Mouse (Mus musculus): ENCODE data around the gene Bicra. TPM values are rescaled to one million over a fixed set of nuclear protein-coding genes. Genes with fewer than 3 reads are reported as not detected.

Bicra gene
- polyA plus RNA-seq, 1 experiment: 30.6 TPM

GRCm38 (mm10) chr7:15952416-15952815 lies 95.3 kb downstream of the Bicra start:
- H3K36me3 ChIP-seq (replicated peaks; ENCODE audit: low read length): peaks cover 12% of the 10 kb centered on the region
- H3K4me3 ChIP-seq (replicated peaks): no peak overlapping the region
- peaks cover 31% of the 10 kb centered on the region for H3K9me3 ChIP-seq
- peaks cover 77% of the 10 kb centered on the region for H3K4me1 ChIP-seq
- TF ChIP-seq GATA1 (IDR thresholded peaks at IDR 0.05; ENCODE audit: borderline replicate concordance, low read length) (no peak), FLI1 (IDR thresholded peaks at IDR 0.05; ENCODE audit: low read length) (no peak)
- H3K27me3 ChIP-seq (replicated peaks): peaks cover 53% of the 10 kb centered on the region

- Histone ChIP-seq H3K4me3 (replicated peaks) (no peak overlapping the region), H3K36me3 (replicated peaks; ENCODE audit: low read length) (no peaks in the 10 kb centered on the region), H3K27me3 (replicated peaks) (peaks cover 44% of the 10 kb centered on the region), H3K4me1 (peaks cover 78% of the 10 kb centered on the region), H3K9me3 (peaks cover 14% of the 10 kb centered on the region)
- no peak for TF ChIP-seq GATA1 (IDR thresholded peaks at IDR 0.05; ENCODE audit: borderline replicate concordance, low read length)
- no peak for TF ChIP-seq FLI1 (IDR thresholded peaks at IDR 0.05; ENCODE audit: low read length)
These were observed 97.7 kb downstream of the Bicra start for GRCm38 (mm10) chr7:15950008-15950407.

GRCm38 (mm10) chr7:15949216-15949790 lies 98.4 kb downstream of the Bicra start:
- H3K9me3 ChIP-seq: peaks cover 14% of the 10 kb centered on the region
- peaks cover 78% of the 10 kb centered on the region for H3K4me1 ChIP-seq
- TF ChIP-seq GATA1 (IDR thresholded peaks at IDR 0.05; ENCODE audit: borderline replicate concordance, low read length) (peak; percentile 24; the same call in 1 of the 3 replicates), FLI1 (IDR thresholded peaks at IDR 0.05; ENCODE audit: low read length) (no peak)
- peak overlapping the region; percentile 50 for H3K4me3 ChIP-seq (replicated peaks)
- H3K27me3 ChIP-seq (replicated peaks): peaks cover 44% of the 10 kb centered on the region
- peaks cover 5% of the 10 kb centered on the region for H3K36me3 ChIP-seq (replicated peaks; ENCODE audit: low read length)

DNA sequence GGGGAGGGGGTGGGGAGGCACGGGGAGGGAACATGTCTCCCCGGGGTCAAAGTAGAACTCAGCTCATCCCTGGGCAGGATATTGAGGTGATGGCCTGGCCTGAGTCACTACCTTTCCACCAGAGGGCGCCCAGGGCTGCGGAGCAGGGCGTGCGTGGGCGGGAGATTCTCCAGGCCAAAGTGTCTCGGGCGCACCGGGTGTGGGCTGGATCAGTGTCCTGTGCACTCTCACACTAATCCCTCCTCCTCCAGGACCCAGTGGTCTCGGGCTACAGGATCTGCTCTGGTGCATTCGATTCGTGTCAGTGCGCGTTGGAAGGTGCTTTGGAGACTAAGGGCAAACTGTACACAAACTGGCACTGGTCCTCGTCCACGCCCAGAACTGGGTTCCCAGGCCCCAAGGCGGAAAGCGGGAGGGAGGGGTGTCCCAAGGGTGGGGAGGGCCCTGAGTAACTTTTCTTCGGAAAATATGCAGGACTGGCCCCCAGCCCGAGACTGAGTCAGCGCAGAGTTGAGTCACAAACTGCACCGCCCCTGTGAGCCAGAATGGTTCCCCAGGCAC lies 99.3 kb downstream of the Bicra start:
- peaks cover 78% of the 10 kb centered on the region for H3K4me1 ChIP-seq
- peaks cover 13% of the 10 kb centered on the region for H3K36me3 ChIP-seq (replicated peaks; ENCODE audit: low read length)
- peaks cover 11% of the 10 kb centered on the region for H3K9me3 ChIP-seq
- peak overlapping the region; percentile 90 for H3K4me3 ChIP-seq (replicated peaks)
- TF ChIP-seq FLI1 (IDR thresholded peaks at IDR 0.05; ENCODE audit: low read length) (no peak), GATA1 (IDR thresholded peaks at IDR 0.05; ENCODE audit: borderline replicate concordance, low read length) (no peak)
- H3K27me3 ChIP-seq (replicated peaks): peaks cover 43% of the 10 kb centered on the region

- Histone ChIP-seq H3K4me3 (replicated peaks) (peak overlapping the region; percentile 90), H3K36me3 (replicated peaks; ENCODE audit: low read length) (peaks cover 20% of the 10 kb centered on the region), H3K4me1 (peaks cover 78% of the 10 kb centered on the region), H3K27me3 (replicated peaks) (peaks cover 42% of the 10 kb centered on the region), H3K9me3 (peaks cover 8% of the 10 kb centered on the region; the same call in 1 of the 2 replicates)
- TF ChIP-seq FLI1 (IDR thresholded peaks at IDR 0.05; ENCODE audit: low read length): no peak
- no peak for TF ChIP-seq GATA1 (IDR thresholded peaks at IDR 0.05; ENCODE audit: borderline replicate concordance, low read length)
These were observed 100.0 kb downstream of the Bicra start for GRCm38 (mm10) chr7:15947653-15948260.

GRCm38 (mm10) chr7:15945721-15946536 lies 101.8 kb downstream of the Bicra start, which contains the start of gene Nop53:
Gene Nop53 (minus strand): TSS chr7:15946074.
- TF ChIP-seq GATA1 (IDR thresholded peaks at IDR 0.05; ENCODE audit: borderline replicate concordance, low read length) (peak; percentile 73; the same call in 1 of the 3 replicates), FLI1 (IDR thresholded peaks at IDR 0.05; ENCODE audit: low read length) (peak; percentile 24; the same call in 1 of the 2 replicates)
- Histone ChIP-seq H3K4me3 (replicated peaks) (peak within 1 kb of the TSS; percentile 95), H3K9me3 (no peaks in the 10 kb centered on the region), H3K4me1 (peaks cover 80% of the 10 kb centered on the region), H3K36me3 (replicated peaks; ENCODE audit: low read length) (peaks cover 38% of the 10 kb centered on the region), H3K27me3 (replicated peaks) (peaks cover 25% of the 10 kb centered on the region)

- Histone ChIP-seq H3K9me3 (no peaks in the 10 kb centered on the region), H3K4me1 (peaks cover 80% of the 10 kb centered on the region), H3K27me3 (replicated peaks) (peaks cover 18% of the 10 kb centered on the region), H3K36me3 (replicated peaks; ENCODE audit: low read length) (peaks cover 46% of the 10 kb centered on the region), H3K4me3 (replicated peaks) (peak overlapping the region; percentile 95)
- TF ChIP-seq FLI1 (IDR thresholded peaks at IDR 0.05; ENCODE audit: low read length): no peak
- TF ChIP-seq GATA1 (IDR thresholded peaks at IDR 0.05; ENCODE audit: borderline replicate concordance, low read length): no peak
These were observed 102.5 kb downstream of the Bicra start for GRCm38 (mm10) chr7:15945211-15945610.

DNA sequence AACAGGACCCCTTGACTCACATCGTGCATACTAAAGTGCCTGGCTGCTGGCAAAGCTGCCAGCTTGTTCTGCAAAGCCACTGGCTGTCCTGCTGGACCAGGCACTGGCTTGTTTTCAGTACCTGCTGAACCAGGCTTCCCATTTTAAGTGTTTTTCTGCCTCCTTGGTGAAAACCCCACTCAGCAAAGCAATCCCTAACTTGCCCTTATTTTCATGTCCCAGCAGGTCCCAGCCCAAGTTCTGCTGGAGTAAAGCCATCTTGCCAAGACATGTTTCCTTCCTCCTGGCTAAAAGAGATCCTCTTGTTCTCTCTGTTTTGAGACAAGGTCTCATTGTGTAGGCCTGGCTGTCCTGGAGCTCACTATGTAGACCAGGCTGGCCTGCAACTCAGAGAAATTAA lies 103.4 kb downstream of the Bicra start:
- no peak for TF ChIP-seq GATA1 (IDR thresholded peaks at IDR 0.05; ENCODE audit: borderline replicate concordance, low read length)
- no peak for TF ChIP-seq FLI1 (IDR thresholded peaks at IDR 0.05; ENCODE audit: low read length)
- H3K4me3 ChIP-seq (replicated peaks): peak overlapping the region; percentile 95
- H3K4me1 ChIP-seq: peaks cover 71% of the 10 kb centered on the region
- H3K36me3 ChIP-seq (replicated peaks; ENCODE audit: low read length): peaks cover 55% of the 10 kb centered on the region
- peaks cover 8% of the 10 kb centered on the region for H3K27me3 ChIP-seq (replicated peaks)
- no peaks in the 10 kb centered on the region for H3K9me3 ChIP-seq

- Histone ChIP-seq H3K9me3 (no peaks in the 10 kb centered on the region), H3K4me3 (replicated peaks) (no peak overlapping the region), H3K4me1 (peaks cover 40% of the 10 kb centered on the region), H3K36me3 (replicated peaks; ENCODE audit: low read length) (peaks cover 86% of the 10 kb centered on the region), H3K27me3 (replicated peaks) (no peaks in the 10 kb centered on the region)
- TF ChIP-seq FLI1 (IDR thresholded peaks at IDR 0.05; ENCODE audit: low read length) (no peak), GATA1 (IDR thresholded peaks at IDR 0.05; ENCODE audit: borderline replicate concordance, low read length) (no peak)
These were observed 109.1 kb downstream of the Bicra start for GRCm38 (mm10) chr7:15938621-15939020.
